Mouse (Mus musculus): ENCODE results near the gene Dusp23. TPM values are rescaled to one million over a fixed set of nuclear protein-coding genes. Genes with fewer than 3 reads are reported as not detected.

Dusp23 gene
- 6.8 TPM in 2 replicates for polyA plus RNA-seq (2016; fragmentation: Nextera tagmentation; extraction: Ambion mirVana)

DNA sequence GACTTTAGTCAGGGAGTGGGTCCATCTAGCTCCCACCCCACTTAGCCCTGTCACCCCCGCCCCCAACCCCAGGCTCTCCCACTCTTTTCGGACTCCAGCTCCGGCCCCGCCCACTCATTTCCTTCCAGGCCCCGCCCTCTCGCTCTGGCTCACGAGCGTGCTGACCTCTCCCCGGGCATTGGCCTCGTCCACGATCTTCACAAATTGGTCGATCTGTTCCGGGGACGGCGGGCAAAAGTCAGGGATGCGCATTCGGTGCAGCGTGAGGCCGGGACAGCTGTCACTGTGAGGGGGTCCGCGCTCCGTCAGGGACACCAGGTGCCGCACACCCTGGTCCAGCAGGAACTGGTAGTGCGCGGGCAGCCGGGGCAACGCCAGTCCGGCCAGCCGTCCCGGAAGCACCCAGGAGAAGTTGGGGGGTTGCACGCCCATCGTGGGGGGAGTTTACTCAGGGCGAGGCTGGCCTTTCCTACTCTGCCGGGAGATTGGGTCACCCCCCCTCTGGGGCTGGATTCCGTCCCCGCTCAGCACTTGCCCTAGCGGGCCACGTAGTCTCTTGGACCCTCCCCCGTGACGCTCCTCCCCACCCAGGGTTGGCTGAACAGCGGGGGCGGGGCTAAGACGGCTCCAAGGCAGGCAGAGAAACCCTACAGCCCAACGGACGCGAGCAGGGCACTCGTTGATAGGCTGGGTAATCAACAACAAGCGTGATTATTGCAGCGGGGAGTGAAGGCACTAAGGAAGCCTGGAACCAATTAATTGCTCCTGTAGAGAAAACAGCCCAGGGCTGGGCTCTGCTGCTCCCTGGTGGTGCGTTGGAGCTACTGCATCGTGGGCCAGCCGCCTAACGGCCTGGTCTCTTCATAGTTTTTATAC, at the start of gene Dusp23:
TSS of gene Dusp23 (minus strand) at position 512 of the 876 bp plus-strand sequence.
- H3K4me1 ChIP-seq: no peaks in the 10 kb centered on the region
- peak within 1 kb of the TSS; percentile 62 for H3K27ac ChIP-seq (replicated peaks)
- H3K9ac ChIP-seq (replicated peaks): peak within 1 kb of the TSS; percentile 54
- H3K36me3 ChIP-seq: no peaks in the 10 kb centered on the region
- peak; percentile 98 for ATAC-seq (ENCODE audit: low FRiP score, low read depth)
- no peaks in the 10 kb centered on the region; the same call in 1 of the 2 replicates for H3K27me3 ChIP-seq
- H3K4me2 ChIP-seq (replicated peaks): peak within 1 kb of the TSS; percentile 64
- no peaks in the 10 kb centered on the region for H3K9me3 ChIP-seq
- peak within 1 kb of the TSS; percentile 66 for H3K4me3 ChIP-seq
- WGBS: under 1% methylated on average over 49 of the region's 53 CpGs

DNA sequence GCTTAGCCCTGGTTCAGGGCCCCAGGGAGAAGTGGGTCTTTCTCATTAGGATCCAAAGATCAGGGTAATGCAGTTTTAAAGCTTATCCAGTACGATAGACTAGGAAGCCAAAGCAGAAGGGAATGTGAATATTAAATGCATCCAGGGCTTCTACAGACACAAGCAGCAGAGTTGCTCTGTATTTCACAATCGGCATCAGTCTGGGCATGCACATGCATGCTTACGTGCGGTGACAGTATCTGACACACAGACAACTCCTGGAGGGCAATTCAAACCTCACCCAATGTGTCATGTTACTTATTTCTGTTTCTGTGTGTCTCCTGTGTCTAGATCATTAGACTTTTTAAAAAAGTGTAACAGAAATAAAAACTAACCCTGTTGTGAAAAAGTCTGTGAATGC, 48.0 kb upstream of the Dusp23 start:
- Histone ChIP-seq H3K36me3 (no peaks in the 10 kb centered on the region), H3K9me3 (0 out of 2 replicates have a peak, but pooled peaks cover 3% of the 10 kb centered on the region), H3K4me2 (replicated peaks) (no peak overlapping the region), H3K4me3 (no peak overlapping the region), H3K27me3 (no peaks in the 10 kb centered on the region), H3K4me1 (no peaks in the 10 kb centered on the region), H3K27ac (replicated peaks) (no peak overlapping the region), H3K9ac (replicated peaks) (no peak overlapping the region)
- no peak for ATAC-seq (ENCODE audit: low FRiP score, low read depth)
- WGBS: 90% methylated on average over 4 of the region's 4 CpGs

GRCm38 (mm10) chr1:172670716-172671115, 38.0 kb upstream of the Dusp23 start:
- no peak overlapping the region for H3K27ac ChIP-seq (replicated peaks)
- no peak overlapping the region for H3K4me2 ChIP-seq (replicated peaks)
- H3K9ac ChIP-seq (replicated peaks): no peak overlapping the region
- 96% methylated on average over 1 of the region's 1 CpGs for WGBS
- H3K4me3 ChIP-seq: no peak overlapping the region
- peaks cover 4% of the 10 kb centered on the region for H3K4me1 ChIP-seq
- no peaks in the 10 kb centered on the region for H3K27me3 ChIP-seq
- no peak for ATAC-seq (ENCODE audit: low FRiP score, low read depth)
- H3K36me3 ChIP-seq: no peaks in the 10 kb centered on the region
- no peaks in the 10 kb centered on the region for H3K9me3 ChIP-seq

GRCm38 (mm10) chr1:172667597-172667996, 34.8 kb upstream of the Dusp23 start:
- WGBS: 26% methylated on average over 6 of the region's 6 CpGs
- Histone ChIP-seq H3K4me3 (no peak overlapping the region), H3K9me3 (no peaks in the 10 kb centered on the region), H3K27me3 (no peaks in the 10 kb centered on the region), H3K27ac (replicated peaks) (no peak overlapping the region), H3K4me1 (peaks cover 4% of the 10 kb centered on the region), H3K4me2 (replicated peaks) (0 out of 2 replicates have a peak overlapping the region, but pooled peaks have one; percentile 9), H3K9ac (replicated peaks) (no peak overlapping the region), H3K36me3 (no peaks in the 10 kb centered on the region)
- peak; percentile 75 for ATAC-seq (ENCODE audit: low FRiP score, low read depth)

DNA sequence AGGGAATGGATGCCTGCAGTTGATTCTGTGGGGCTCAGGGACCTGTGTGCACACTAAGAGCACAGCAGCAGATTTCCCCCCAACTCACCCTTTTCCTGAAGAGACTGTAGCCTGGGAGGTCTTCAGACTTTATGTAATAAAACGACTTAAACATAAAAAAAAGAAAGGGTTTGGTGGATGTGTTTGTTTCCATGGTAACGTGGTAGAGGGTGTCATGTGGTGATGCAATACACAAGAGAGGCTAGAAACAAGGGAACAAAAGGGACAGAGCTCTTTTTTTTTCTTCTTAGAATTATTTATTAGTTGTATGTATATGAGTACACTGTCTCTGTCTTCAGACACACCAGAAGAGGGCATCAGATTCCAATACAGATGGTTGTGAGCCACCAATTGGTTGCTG, 32.7 kb upstream of the Dusp23 start:
- no peaks in the 10 kb centered on the region for H3K9me3 ChIP-seq
- ATAC-seq (ENCODE audit: low FRiP score, low read depth): no peak
- H3K9ac ChIP-seq (replicated peaks): no peak overlapping the region
- H3K4me1 ChIP-seq: peaks cover 4% of the 10 kb centered on the region
- no peak overlapping the region for H3K27ac ChIP-seq (replicated peaks)
- H3K36me3 ChIP-seq: no peaks in the 10 kb centered on the region
- no peak overlapping the region for H3K4me3 ChIP-seq
- no peaks in the 10 kb centered on the region for H3K27me3 ChIP-seq
- WGBS: 69% methylated on average over 2 of the region's 2 CpGs
- H3K4me2 ChIP-seq (replicated peaks): no peak overlapping the region

GRCm38 (mm10) chr1:172659688-172660087, 26.9 kb upstream of the Dusp23 start:
- Histone ChIP-seq H3K27me3 (no peaks in the 10 kb centered on the region), H3K4me1 (no peaks in the 10 kb centered on the region), H3K9ac (replicated peaks) (no peak overlapping the region), H3K36me3 (no peaks in the 10 kb centered on the region), H3K4me3 (no peak overlapping the region), H3K4me2 (replicated peaks) (no peak overlapping the region), H3K9me3 (no peaks in the 10 kb centered on the region), H3K27ac (replicated peaks) (no peak overlapping the region)
- WGBS: 93% methylated on average over 8 of the region's 8 CpGs
- ATAC-seq (ENCODE audit: low FRiP score, low read depth): no peak

DNA sequence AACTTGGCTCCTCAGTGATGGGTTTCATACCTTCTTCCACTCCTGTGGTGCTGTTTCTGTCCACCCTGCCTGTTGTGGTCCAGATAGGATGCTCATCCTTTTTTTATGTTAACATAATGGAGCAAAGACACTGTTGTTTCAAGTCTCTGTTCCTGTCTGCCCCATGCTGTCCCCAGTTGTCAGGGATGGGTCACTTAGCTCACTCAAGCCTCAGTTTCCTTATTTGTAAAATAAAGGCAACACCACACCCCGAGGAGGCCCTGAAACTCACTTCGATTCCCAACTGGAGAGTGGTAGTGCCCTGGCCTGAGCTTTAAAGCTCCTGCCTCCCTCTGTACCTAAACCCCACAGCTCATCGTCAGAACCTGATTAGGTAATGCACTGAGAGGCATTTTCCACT, 24.5 kb upstream of the Dusp23 start:
- H3K36me3 ChIP-seq: no peaks in the 10 kb centered on the region
- H3K27me3 ChIP-seq: no peaks in the 10 kb centered on the region
- no peak overlapping the region for H3K27ac ChIP-seq (replicated peaks)
- WGBS: 60% methylated on average over 3 of the region's 3 CpGs
- H3K4me1 ChIP-seq: no peaks in the 10 kb centered on the region
- H3K9me3 ChIP-seq: no peaks in the 10 kb centered on the region
- ATAC-seq (ENCODE audit: low FRiP score, low read depth): no peak
- no peak overlapping the region for H3K4me2 ChIP-seq (replicated peaks)
- H3K9ac ChIP-seq (replicated peaks): no peak overlapping the region
- H3K4me3 ChIP-seq: no peak overlapping the region

GRCm38 (mm10) chr1:172653900-172654299, 21.1 kb upstream of the Dusp23 start:
- 88% methylated on average over 6 of the region's 6 CpGs for WGBS

GRCm38 (mm10) chr1:172652040-172652662, 19.4 kb upstream of the Dusp23 start:
- WGBS: 89% methylated on average over 18 of the region's 18 CpGs
- no peaks in the 10 kb centered on the region for H3K27me3 ChIP-seq
- no peaks in the 10 kb centered on the region for H3K36me3 ChIP-seq
- no peaks in the 10 kb centered on the region for H3K9me3 ChIP-seq
- H3K4me2 ChIP-seq (replicated peaks): no peak overlapping the region
- H3K4me3 ChIP-seq: no peak overlapping the region
- H3K4me1 ChIP-seq: no peaks in the 10 kb centered on the region
- no peak overlapping the region for H3K27ac ChIP-seq (replicated peaks)
- ATAC-seq (ENCODE audit: low FRiP score, low read depth): no peak
- H3K9ac ChIP-seq (replicated peaks): no peak overlapping the region

More at GRCm38 (mm10) chr1:172653900-172654299, 21.1 kb upstream of the Dusp23 start:
- Histone ChIP-seq H3K27me3 (no peaks in the 10 kb centered on the region), H3K4me2 (replicated peaks) (no peak overlapping the region), H3K36me3 (no peaks in the 10 kb centered on the region), H3K4me3 (no peak overlapping the region), H3K4me1 (no peaks in the 10 kb centered on the region), H3K9me3 (no peaks in the 10 kb centered on the region), H3K27ac (replicated peaks) (no peak overlapping the region), H3K9ac (replicated peaks) (no peak overlapping the region)
- no peak for ATAC-seq (ENCODE audit: low FRiP score, low read depth)

DNA sequence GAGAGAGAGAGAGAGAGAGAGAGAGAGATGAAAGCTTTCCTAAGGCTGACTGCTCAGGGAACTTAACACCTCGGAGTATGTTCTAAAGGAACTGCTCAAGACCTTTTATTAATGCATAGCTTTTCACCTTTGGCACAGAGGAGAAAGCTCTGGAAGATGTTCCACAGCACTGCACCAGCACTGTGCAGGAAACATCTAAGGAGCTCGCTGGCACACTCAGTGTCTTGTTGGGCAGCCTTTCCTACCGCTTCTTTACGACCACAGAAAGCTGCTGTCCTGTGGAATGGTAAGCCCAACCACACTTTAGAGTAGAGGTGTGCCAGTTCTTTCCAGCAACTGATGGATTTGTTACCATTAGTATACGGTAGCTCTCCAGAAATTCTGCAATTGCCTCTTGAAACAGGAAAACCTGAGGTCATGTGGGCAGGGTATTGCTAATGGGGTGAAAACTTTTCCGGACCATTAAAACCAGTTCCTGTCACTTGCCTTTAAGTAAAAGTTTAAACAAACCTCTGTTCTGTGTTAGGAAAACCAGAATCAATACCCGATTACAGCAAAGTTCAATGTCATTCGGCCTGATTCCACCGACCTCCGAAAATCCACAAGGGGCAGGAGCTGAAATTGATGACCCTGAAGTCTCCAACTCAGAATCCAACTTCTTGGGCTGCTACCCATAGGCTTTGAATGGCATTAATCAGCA, 18.7 kb upstream of the Dusp23 start:
- no peak overlapping the region for H3K9ac ChIP-seq (replicated peaks)
- no peak overlapping the region for H3K4me2 ChIP-seq (replicated peaks)
- 84% methylated on average over 10 of the region's 10 CpGs for WGBS
- H3K27me3 ChIP-seq: no peaks in the 10 kb centered on the region
- no peaks in the 10 kb centered on the region for H3K4me1 ChIP-seq
- ATAC-seq (ENCODE audit: low FRiP score, low read depth): no peak
- no peak overlapping the region for H3K27ac ChIP-seq (replicated peaks)
- H3K4me3 ChIP-seq: no peak overlapping the region
- H3K36me3 ChIP-seq: no peaks in the 10 kb centered on the region
- no peaks in the 10 kb centered on the region for H3K9me3 ChIP-seq

DNA sequence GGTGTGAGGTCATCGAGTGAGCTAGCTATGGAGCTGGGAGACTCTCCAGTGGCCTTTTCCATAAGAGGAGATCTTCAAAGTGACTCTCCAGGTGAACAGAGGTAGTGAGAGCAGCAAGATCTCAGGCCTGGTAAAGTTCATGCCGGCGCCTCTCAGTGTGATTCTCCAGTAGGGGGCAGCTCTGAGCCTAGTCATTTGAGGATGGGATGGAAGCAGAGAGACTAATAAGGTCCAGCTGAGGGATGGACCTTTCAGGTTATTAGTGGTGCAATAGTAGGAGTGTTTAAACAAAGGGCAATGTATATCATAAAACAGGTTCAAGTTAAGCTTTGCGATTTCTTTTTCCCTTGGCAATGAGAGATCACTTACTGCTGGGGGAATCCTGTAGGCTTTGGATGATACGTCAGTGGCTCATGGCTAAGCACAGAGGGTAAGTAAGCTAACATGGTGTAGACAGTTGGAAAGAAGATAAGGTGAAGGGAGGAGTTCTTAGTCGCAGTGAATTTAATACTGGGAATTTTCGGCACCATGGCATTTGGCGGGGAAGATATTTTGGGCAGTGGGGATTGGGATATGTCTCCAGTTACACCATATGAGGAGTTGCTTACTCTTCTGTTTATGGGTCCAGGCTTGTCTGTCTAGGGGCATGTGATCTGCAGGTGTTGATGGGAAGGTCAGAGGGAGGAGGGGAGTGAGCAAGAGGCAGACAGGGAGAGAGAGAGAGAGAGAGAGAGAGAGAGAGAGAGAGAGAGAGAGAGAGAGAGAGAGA, 17.9 kb upstream of the Dusp23 start:
- H3K9ac ChIP-seq (replicated peaks): no peak overlapping the region
- no peak overlapping the region for H3K27ac ChIP-seq (replicated peaks)
- no peaks in the 10 kb centered on the region for H3K36me3 ChIP-seq
- ATAC-seq (ENCODE audit: low FRiP score, low read depth): no peak; the same call in 1 of the 2 replicates
- no peak overlapping the region for H3K4me3 ChIP-seq
- H3K4me2 ChIP-seq (replicated peaks): no peak overlapping the region
- H3K27me3 ChIP-seq: no peaks in the 10 kb centered on the region
- 61% methylated on average over 8 of the region's 8 CpGs for WGBS
- no peaks in the 10 kb centered on the region for H3K9me3 ChIP-seq
- no peaks in the 10 kb centered on the region for H3K4me1 ChIP-seq
